Mouse (Mus musculus) C2C12 (cell line): ENCODE results near the gene Pdlim4.

ENCODE experiments used
- CEBPB ChIP-seq: IDR thresholded peaks from one replicate; pipeline ENCODE4 v1.6.1; 2011; ENCODE audit warnings: low read depth, mild to moderate bottlenecking, control low read depth, moderate library complexity
- CTCF ChIP-seq: IDR thresholded peaks from one replicate; pipeline ENCODE4 v1.5.1; 2011; ENCODE audit not compliant: control insufficient read depth, insufficient read depth, insufficient read length
- MAX ChIP-seq: IDR thresholded peaks from one replicate; pipeline ENCODE4 v1.6.1; 2011; ENCODE audit warnings: mild to moderate bottlenecking, control low read depth

DNA sequence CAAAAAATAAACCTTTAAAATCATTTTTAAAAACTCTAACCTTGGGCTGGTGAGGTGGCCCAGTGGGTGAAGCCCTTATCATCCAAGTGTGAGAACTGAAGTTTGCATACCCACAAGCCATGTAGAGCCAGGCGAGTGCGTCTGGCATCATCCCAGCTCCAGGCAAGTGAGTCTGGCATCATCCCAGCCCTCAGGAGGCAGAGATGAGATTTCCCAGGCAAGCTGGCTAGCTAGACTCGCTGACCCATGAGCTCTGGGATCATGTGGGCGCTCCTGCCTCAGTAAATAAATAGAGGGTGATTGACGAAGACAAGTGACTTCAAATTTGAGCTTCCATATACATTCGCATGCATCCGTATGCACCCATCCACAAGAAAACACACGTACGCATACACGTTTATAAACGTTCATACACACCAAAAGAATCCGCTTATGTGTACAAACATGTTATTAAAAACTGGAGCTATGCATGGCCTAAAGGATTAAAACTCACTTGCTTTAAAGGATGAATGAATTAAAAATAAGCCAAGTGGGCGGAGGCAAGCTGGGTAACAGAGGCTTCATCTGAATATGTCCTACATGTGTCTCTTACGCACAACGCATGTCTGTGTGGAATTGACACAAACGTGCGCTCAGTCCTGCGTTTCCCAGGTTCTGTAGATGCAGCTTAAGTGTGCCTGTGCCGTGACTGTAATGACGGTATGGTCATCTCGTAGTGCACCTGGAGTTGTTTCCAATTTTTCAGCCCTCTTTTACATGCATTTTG, 43.3 kb upstream of the Pdlim4 start:
- TF ChIP-seq CEBPB (no peak), CTCF (no peak), MAX (no peak)
